Mouse (Mus musculus): ENCODE data around the gene Krt25.

Krt25 gene

DNA sequence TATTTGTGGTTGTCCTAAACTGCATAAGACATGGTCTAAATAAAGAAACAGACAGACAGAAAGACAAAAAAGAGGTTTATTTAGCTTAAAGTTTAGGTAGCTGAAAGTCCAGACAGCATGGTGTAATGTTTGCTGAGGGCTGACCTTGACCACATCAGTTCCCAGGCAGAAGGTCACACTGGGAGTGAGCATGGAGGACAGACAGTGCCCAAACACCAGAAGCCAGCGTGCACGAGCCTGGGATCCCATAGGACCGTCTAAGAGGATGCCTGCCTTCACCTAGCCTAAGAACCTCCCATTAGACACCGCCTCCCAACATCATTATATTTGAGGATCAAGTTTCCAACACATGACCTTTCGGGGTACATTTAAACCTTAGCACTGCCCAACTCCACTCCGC lies 47.1 kb downstream of the Krt25 start:
- no peak for DNase-seq

DNA sequence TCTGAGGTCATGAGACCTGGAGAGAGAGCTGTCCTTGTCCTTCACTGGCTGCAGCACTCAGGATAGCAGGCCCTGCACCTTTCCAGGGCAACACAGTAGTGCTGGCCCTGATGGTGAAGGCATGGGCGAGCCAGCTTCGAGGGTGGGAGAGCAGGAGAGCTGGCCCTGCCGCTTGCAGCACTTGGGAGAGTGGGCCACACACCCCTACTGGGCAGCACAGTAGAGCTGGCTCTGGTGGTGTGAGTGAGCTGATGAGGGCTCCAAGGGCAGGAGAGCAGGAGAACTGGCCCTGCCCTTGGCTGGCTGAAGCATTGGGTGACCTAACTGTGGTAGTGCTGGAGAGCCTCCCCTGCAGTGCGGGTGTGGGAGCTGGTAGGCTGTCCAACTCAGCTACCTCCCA lies 50.0 kb downstream of the Krt25 start:
- peak; percentile 73 for DNase-seq

DNA sequence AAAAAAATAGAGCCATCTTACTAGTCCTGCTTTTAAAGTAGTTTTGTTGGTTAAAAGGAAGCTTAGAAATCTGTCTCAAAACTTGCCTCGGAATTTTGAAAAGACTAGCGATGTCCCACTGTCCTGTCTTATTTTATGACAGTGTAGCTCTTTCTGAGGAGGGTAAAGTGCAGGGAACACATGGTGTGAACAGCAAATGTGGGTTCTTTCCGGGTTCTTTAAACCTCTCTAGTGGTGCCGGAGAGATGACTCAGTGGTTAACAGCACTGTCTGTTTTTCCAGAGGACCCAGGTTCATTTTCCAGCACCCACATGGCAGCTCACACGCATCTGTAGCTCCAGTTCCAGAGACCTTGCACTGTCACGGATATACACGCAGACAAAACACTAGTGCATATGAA lies 53.6 kb downstream of the Krt25 start:
- DNase-seq: peak; percentile 19

DNA sequence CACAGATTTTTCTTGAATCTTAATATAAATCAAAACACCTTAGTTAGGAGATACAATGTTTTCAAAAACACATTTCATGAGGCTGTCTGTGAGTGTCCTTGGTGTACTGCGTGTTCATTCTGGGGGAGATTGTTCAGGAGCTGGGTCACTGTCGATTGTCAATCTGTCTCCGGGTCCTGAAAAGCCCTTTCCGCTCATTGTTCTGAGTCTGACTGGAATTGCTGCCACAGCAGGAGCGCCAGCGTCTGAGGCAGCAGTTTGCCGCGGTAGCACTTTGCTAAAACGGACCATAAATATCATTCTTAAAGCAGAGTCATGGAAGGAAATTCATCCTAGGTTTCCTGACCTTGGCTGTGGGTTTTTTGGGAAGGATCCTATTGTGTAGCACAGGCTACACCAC lies 57.0 kb downstream of the Krt25 start:
- peak; percentile 90 for DNase-seq

Data from heart, adult 11 months (tissue).